Mouse (Mus musculus) fat pad, adult 2 months (tissue): ENCODE measurements around the gene Map4k5.

Experiments used
- DNase-seq: peaks from one replicate; pipeline ENCODE4 v3.0.0-alpha.2; 2011; ENCODE audit warnings: low read depth, low spot score; ENCODE audit errors: extremely low read depth

Map4k5 gene

DNA sequence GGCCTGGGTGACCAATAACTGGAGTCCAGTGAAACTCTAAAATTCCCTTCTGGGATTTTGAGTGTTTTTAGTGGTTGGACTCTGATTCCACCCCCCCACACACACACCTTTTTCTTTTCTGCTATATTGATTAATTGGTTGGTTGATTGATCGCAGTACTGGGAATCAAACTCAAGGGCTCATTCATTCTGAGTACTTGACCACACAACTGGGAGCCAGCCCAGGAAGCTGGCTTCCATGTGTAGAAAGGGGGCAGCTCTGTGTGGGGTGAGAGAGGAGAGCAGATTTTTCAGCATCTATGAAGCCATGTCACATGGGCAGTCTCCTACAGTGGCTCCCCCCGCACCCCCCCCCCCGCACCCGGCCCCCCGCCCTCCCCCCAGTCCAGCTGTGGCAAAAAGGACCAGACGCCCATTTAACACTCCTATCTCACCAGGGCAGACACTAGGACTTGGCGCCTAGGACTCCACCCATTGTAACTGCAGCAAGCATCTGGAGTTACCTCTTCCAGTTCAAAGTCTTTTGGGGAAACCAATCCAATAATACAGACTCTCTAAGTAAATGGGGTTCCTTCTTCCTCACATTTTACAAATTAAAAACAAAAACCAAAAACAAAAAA, 133.6 kb downstream of the Map4k5 start:
- no peak for DNase-seq

DNA sequence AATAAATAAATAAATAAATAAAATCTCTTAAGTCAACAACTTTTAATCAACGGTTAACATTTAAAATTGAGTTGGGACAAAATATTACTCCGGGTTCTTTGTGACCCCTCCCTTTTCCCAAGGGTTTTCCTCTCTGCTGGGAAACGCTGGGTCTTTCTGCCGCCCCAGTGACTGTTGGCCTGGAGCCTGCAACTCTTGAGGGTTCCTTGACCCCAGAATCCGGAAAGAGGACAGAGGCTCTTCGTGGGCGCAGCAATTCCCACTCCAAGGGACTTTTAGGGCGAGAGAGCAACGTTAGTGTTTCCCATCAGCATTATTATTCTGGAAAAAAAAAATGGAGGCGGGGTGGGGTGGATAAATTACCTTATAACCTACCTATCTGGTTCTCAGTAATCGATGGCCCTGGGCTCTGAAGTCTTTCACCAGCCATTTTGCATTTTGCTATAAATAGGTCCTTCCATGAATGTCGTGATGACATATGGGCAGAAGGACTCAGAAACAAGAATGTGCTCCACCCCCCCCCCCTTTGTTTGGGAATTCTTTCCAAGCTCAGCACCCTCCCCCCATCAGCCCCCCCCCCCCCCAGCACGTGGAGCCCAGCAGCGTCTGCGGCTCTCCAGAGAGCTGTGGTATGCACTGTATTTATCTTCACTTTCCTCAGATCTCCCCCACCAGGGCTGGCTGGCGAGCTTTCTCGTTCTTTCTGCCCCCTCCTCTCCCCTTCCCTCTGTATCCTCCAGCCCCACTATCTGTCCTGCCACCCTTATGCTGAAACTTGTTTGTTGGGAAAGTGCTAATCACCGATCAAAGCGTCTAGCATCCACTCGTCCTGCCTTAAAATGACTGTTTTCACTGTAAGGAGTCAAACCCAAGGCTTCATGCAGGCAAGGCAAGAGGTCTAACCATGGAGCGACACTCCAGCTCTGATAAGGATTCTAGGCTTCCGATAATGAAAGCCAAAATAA, 134.5 kb downstream of the Map4k5 start:
- DNase-seq: no peak

- DNase-seq: peak; percentile 30
Measured at GRCm38 (mm10) chr12:69757418-69758141, 135.4 kb downstream of the Map4k5 start.

DNA sequence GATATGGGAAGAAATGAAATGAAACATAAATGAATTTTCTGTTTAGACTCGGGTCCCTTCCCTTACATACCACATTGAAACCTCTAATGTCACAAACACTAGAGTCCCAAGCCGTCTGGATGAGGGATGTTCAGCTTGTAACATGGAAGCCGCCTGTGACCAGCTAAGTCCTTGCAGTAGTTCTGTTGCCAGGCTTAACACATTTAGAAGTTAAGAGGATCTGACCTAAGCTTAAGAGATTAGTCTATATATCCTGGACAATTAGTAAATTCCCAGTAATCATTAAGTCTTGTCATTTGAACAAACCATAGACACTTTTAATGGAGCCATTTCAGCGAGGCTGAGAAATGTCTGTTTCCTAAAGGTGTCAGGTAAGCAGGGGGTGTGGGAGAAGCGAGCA, 137.0 kb downstream of the Map4k5 start:
- no peak for DNase-seq

- no peak for DNase-seq
Measured at GRCm38 (mm10) chr12:69753936-69754335, 139.1 kb downstream of the Map4k5 start.
